Mouse (Mus musculus) megakaryocyte, embryonic 14.5 days (primary cell): ENCODE measurements around the gene Cdk6.

Experiments
- FLI1 ChIP-seq: IDR thresholded peaks from 2 replicates; pipeline ENCODE4 v1.6.1; 2012; ENCODE audit warnings: low read length, inconsistent platforms, mixed read lengths
- GATA1 ChIP-seq: IDR thresholded peaks from 3 replicates; pipeline ENCODE4 v1.6.1; 2012; ENCODE audit warnings: mixed read lengths, low read length, inconsistent platforms, borderline replicate concordance

DNA sequence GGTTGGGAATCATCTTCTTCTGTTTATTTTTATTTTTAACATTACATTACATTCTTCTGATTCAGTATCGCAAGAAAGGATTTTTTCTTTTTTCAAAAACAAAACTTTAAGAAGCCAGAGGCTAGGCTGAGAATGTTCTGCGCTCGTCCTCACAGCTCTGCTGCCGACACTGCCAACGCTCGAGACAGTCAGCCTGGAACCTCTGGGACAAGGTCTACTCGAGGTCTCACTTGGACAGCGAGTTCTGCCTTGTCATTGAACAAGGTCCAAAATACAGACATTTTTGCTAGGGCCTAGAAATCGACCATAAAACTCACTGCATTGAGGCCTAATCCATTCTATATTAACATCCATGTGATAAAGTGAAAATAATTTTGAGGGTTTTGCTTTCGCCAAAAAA lies 181.5 kb downstream of the Cdk6 start:
- no peak for TF ChIP-seq GATA1
- TF ChIP-seq FLI1 = no peak
